ENCODE assay signal across 8 mouse cellular contexts in the genomic region with DNA sequence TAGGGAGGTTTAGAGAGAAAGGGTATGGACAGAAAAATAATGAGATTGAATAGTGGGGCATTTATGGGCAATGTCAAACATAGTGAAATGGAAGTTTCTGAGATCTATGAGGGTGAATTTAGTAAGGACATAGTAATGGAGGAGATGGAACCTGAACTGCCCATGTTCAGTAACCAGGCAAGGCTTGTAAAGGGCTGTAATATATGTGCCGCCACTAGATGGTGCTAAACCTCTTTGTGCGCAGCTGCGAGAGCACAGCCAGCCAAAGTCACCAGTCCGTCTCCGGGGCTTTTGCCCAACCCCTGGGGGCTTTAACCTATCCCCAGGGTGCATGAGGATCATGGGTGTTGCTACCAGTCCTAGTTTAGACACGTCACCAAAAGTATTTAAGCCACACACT.
DNase-seq lines count a peak whose midpoint lies in the region; ATAC-seq and TF ChIP-seq lines count a peak whose summit lies in the region.
"Not testable (repeated sequence)": the region's sequence is repeated elsewhere in the genome, so short reads cannot be mapped to it uniquely, and the experiment has no call there.

No protein-coding gene starts in this region.

- not testable (repeated sequence) for ATAC-seq in G1E (ENCODE audit: extremely low read depth, insufficient number of reproducible peaks, low FRiP score, poor library complexity, severe bottlenecking)
- ATAC-seq in forebrain, embryonic 15.5 days (replicated peaks): peak; percentile 76
- ATAC-seq in liver, postnatal 0 days: peak; percentile 43; the same call in 1 of the 2 replicates

- peak; percentile 27; the same call in 1 of the 2 replicates for TF ChIP-seq CTCF in G1E (IDR thresholded peaks at IDR 0.05; ENCODE audit: low read depth, low read length)
- peak; percentile 62 for TF ChIP-seq CTCF in liver, postnatal 0 days (IDR thresholded peaks at IDR 0.05; ENCODE audit: low read depth)

- not testable (repeated sequence) for DNase-seq in G1E (ENCODE audit: low spot score); liver, postnatal 0 days
- DNase-seq in c-Kit-positive CD71-positive TER-119-positive erythroid progenitor cells, embryonic 14.5 days (ENCODE audit: low spot score): peak; percentile 7
- peak; percentile 28 to 47 for DNase-seq in heart, postnatal 36 days
- peak; percentile 64 to 65 for DNase-seq in kidney, postnatal 4 days
- DNase-seq in ovary, postnatal 14 days (ENCODE audit: low spot score): peak; percentile 24
- peak; percentile 54 for DNase-seq in thymus, postnatal 14 days

- H3K4me3 ChIP-seq in G1E (ENCODE audit: low read depth, low read length); forebrain, embryonic 15.5 days; liver, postnatal 0 days (ENCODE audit: low read depth, low read length): not testable (repeated sequence)

- not testable (repeated sequence) for H3K9me3 ChIP-seq in G1E (replicated peaks); forebrain, embryonic 15.5 days; liver, postnatal 0 days (ENCODE audit: low read length)

- H3K27me3 ChIP-seq in G1E (ENCODE audit: insufficient read depth, low read length); forebrain, embryonic 15.5 days; liver, postnatal 0 days (ENCODE audit: insufficient read depth, low read length): not testable (repeated sequence)

- 4% methylated on average over 5 of the region's 6 CpGs for WGBS in forebrain, embryonic 15.5 days
- 0% methylated on average over 3 of the region's 6 CpGs for WGBS in liver, postnatal 0 days (ENCODE audit: insufficient replicate concordance)

- H3K4me1 ChIP-seq in G1E (ENCODE audit: insufficient read depth, low read depth, low read length); forebrain, embryonic 15.5 days; liver, postnatal 0 days (ENCODE audit: insufficient read depth): not testable (repeated sequence)

- intact Hi-C loops in heart, postnatal 36 days (cut with DNase I): loop anchor here (2.0 kb wide), 2 partner anchors 330 to 448 kb away; no protein-coding TSS in a partner anchor

- not testable (repeated sequence) for H3K27ac ChIP-seq in forebrain, embryonic 15.5 days (replicated peaks); liver, postnatal 0 days (ENCODE audit: low read depth)

- H3K36me3 ChIP-seq in G1E (replicated peaks); forebrain, embryonic 15.5 days; liver, postnatal 0 days (replicated peaks; ENCODE audit: insufficient read depth, low read length): not testable (repeated sequence)

- not testable (repeated sequence) for TF ChIP-seq EP300 in liver, postnatal 0 days (IDR thresholded peaks at IDR 0.05; ENCODE audit: low read depth)

- H3K4me2 ChIP-seq in forebrain, embryonic 15.5 days (replicated peaks); liver, postnatal 0 days (ENCODE audit: low read depth, low read length): not testable (repeated sequence)

- not testable (repeated sequence) for H3K9ac ChIP-seq in forebrain, embryonic 15.5 days (replicated peaks); liver, postnatal 0 days (replicated peaks)
